Mouse (Mus musculus): Measurements from ENCODE around the gene Cdk5rap3. TPM values are rescaled to one million over a fixed set of nuclear protein-coding genes. Genes with fewer than 3 reads are reported as not detected.

Gene Cdk5rap3
- polyA plus RNA-seq, 1 experiment from 2014 or later, result 80.6 TPM

DNA sequence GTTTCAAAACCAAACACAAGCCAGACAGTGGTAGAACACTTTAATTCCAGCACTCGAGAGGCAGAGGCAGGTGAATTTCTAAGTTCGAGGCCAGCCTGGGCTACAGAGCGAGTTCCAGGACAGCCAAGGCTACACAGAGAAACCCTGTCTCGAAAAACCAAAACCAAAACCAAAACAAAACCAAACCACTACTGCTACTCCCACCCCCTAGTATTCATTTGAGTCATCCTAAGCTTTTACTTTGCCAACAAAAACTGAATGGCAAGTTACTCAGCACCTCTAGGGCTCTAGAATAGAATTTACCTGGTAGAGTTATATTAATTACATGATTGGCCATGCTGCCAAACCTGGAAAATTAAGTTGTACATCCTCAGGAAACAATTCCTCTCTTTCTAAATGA is 56.7 kb downstream of the Cdk5rap3 start:
- 93% methylated on average over 4 of the region's 4 CpGs for WGBS
- Histone ChIP-seq H3K36me3 (ENCODE audit: control insufficient read depth, insufficient read depth, low read length) (no peaks in the 10 kb centered on the region), H3K4me1 (ENCODE audit: control insufficient read depth, insufficient read depth, low read length) (peaks cover 28% of the 10 kb centered on the region), H3K4me2 (ENCODE audit: low read length) (no peak overlapping the region), H3K4me3 (ENCODE audit: low read depth, low read length) (no peak overlapping the region), H3K27ac (ENCODE audit: low read length) (no peak overlapping the region), H3K27me3 (ENCODE audit: control insufficient read depth, insufficient read depth, low read depth, low read length) (0 out of 2 replicates have a peak, but pooled peaks cover 2% of the 10 kb centered on the region), H3K9me3 (replicated peaks; ENCODE audit: control insufficient read depth, low read length, poor library complexity, severe bottlenecking) (no peaks in the 10 kb centered on the region), H3K9ac (ENCODE audit: low read depth, low read length) (no peak overlapping the region)
- no peak for ATAC-seq

DNA sequence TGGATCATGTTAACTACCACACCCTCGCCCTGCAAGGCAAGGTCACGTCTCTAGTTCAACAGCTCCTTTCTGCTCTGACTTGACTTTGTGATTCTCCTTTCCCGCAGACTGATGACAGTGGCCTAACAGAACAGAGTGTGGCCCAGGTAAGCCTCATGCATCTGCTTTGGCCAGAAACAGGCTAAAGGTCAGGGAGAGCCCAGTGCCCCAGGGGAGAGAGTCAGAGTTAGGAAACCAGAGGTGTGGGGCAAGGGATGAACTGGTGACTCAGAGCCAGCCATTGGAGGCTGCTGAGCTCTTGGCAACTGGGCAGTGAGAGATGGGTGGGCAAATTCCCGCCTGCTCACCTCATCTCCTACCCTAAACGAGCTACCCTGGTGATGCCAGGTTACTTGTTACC is 58.9 kb downstream of the Cdk5rap3 start:
- peaks cover 11% of the 10 kb centered on the region for H3K4me1 ChIP-seq (ENCODE audit: control insufficient read depth, insufficient read depth, low read length)
- H3K36me3 ChIP-seq (ENCODE audit: control insufficient read depth, insufficient read depth, low read length), result no peaks in the 10 kb centered on the region
- no peak for ATAC-seq
- no peaks in the 10 kb centered on the region for H3K27me3 ChIP-seq (ENCODE audit: control insufficient read depth, insufficient read depth, low read depth, low read length)
- no peak overlapping the region for H3K4me3 ChIP-seq (ENCODE audit: low read depth, low read length)
- H3K9me3 ChIP-seq (replicated peaks; ENCODE audit: control insufficient read depth, low read length, poor library complexity, severe bottlenecking), result no peaks in the 10 kb centered on the region
- 88% methylated on average over 5 of the region's 5 CpGs for WGBS
- no peak overlapping the region for H3K4me2 ChIP-seq (ENCODE audit: low read length)
- H3K27ac ChIP-seq (ENCODE audit: low read length), result no peak overlapping the region
- no peak overlapping the region for H3K9ac ChIP-seq (ENCODE audit: low read depth, low read length)

Other genes starting within 250 kb of the Cdk5rap3 start
- gene Snx11, start 138.9 kb downstream of the Cdk5rap3 start, polyA plus RNA-seq (2015; fragmentation: Nextera tagmentation; extraction: Ambion mirVana), result 46.7 TPM in 2 replicates
- 56.2 and 66.3 TPM in 2 replicates for gene Cbx1, start 127.4 kb downstream of the Cdk5rap3 start, polyA plus RNA-seq (2015; fragmentation: Nextera tagmentation; extraction: Ambion mirVana)
- 79.1 and 81.8 TPM in 2 replicates for gene Nfe2l1, start 86.5 kb downstream of the Cdk5rap3 start, polyA plus RNA-seq (2015; fragmentation: Nextera tagmentation; extraction: Ambion mirVana)
- 14.8 and 16.3 TPM in 2 replicates for gene Copz2, start 66.6 kb downstream of the Cdk5rap3 start, polyA plus RNA-seq (2015; fragmentation: Nextera tagmentation; extraction: Ambion mirVana)
- gene Prr15l, start 11.6 kb upstream of the Cdk5rap3 start, polyA plus RNA-seq (2015; fragmentation: Nextera tagmentation; extraction: Ambion mirVana), result 0.24 and 0.51 TPM in 2 replicates
- 32.2 and 32.5 TPM in 2 replicates for gene Pnpo, start 27.5 kb upstream of the Cdk5rap3 start, polyA plus RNA-seq (2015; fragmentation: Nextera tagmentation; extraction: Ambion mirVana)
- 15.4 and 16.8 TPM in 2 replicates for gene Sp2, start 66.5 kb upstream of the Cdk5rap3 start, polyA plus RNA-seq (2015; fragmentation: Nextera tagmentation; extraction: Ambion mirVana)
- 0.26 and 0.35 TPM in 2 replicates for gene Sp6, start 96.9 kb upstream of the Cdk5rap3 start, polyA plus RNA-seq (2015; fragmentation: Nextera tagmentation; extraction: Ambion mirVana)
- gene Scrn2, start 113.4 kb upstream of the Cdk5rap3 start, polyA plus RNA-seq (2015; fragmentation: Nextera tagmentation; extraction: Ambion mirVana), result 13.7 and 16.7 TPM in 2 replicates
- 3.4 and 4.0 TPM in 2 replicates for gene Lrrc46, start 124.9 kb upstream of the Cdk5rap3 start, polyA plus RNA-seq (2015; fragmentation: Nextera tagmentation; extraction: Ambion mirVana)
- 58.9 and 59.1 TPM in 2 replicates for gene Mrpl10, start 125.1 kb upstream of the Cdk5rap3 start, polyA plus RNA-seq (2015; fragmentation: Nextera tagmentation; extraction: Ambion mirVana)
- 11.9 and 12.8 TPM in 2 replicates for gene Osbpl7, start 134.1 kb upstream of the Cdk5rap3 start, polyA plus RNA-seq (2015; fragmentation: Nextera tagmentation; extraction: Ambion mirVana)
- gene Tbx21, start 198.8 kb upstream of the Cdk5rap3 start, polyA plus RNA-seq (2015; fragmentation: Nextera tagmentation; extraction: Ambion mirVana), result 0.16 TPM in 2 replicates
- gene Tbkbp1, start 235.0 kb upstream of the Cdk5rap3 start, polyA plus RNA-seq (2015; fragmentation: Nextera tagmentation; extraction: Ambion mirVana), result 7.7 and 8.2 TPM in 2 replicates